Mouse (Mus musculus): Measurements from ENCODE around the gene Hoxa7. TPM values are rescaled to one million over a fixed set of nuclear protein-coding genes. Genes with fewer than 3 reads are reported as not detected.
A peak's percentile ranks its signal among the peaks of the same experiment; 100 is the strongest.

The Hoxa7 gene
- polyA plus RNA-seq, 1 experiment from 2014 or later: 0.34 TPM

GRCm38 (mm10) chr6:52206882-52207683 is 14.6 kb downstream of the Hoxa7 start:
- Histone ChIP-seq H3K9ac (replicated peaks; ENCODE audit: low read length) (no peak overlapping the region), H3K4me1 (ENCODE audit: control insufficient read depth, insufficient read depth, low read length) (no peaks in the 10 kb centered on the region; the same call in 1 of the 2 replicates), H3K4me2 (ENCODE audit: low read depth, low read length) (no peak overlapping the region), H3K36me3 (replicated peaks; ENCODE audit: control insufficient read depth, insufficient read depth, low read depth, low read length) (no peaks in the 10 kb centered on the region), H3K27ac (replicated peaks; ENCODE audit: low read depth, low read length) (no peak overlapping the region), H3K9me3 (replicated peaks; ENCODE audit: control insufficient read depth, low read length) (no peaks in the 10 kb centered on the region), H3K27me3 (ENCODE audit: control insufficient read depth, insufficient read depth, low read length) (peaks cover 94% of the 10 kb centered on the region), H3K4me3 (ENCODE audit: low read depth, low read length) (no peak overlapping the region)
- no peak for ATAC-seq (replicated peaks; ENCODE audit: insufficient number of reproducible peaks, low FRiP score, low TSS enrichment, low read depth)
- WGBS: 3% methylated on average over 4 of the region's 4 CpGs
- no peak for DNase-seq (ENCODE audit: low spot score)

GRCm38 (mm10) chr6:52205638-52206621 is 15.7 kb downstream of the Hoxa7 start:
- no peak for DNase-seq (ENCODE audit: low spot score)
- H3K9me3 ChIP-seq (replicated peaks; ENCODE audit: control insufficient read depth, low read length): no peaks in the 10 kb centered on the region
- no peaks in the 10 kb centered on the region for H3K36me3 ChIP-seq (replicated peaks; ENCODE audit: control insufficient read depth, insufficient read depth, low read depth, low read length)
- H3K4me2 ChIP-seq (ENCODE audit: low read depth, low read length): no peak overlapping the region
- no peaks in the 10 kb centered on the region; the same call in 1 of the 2 replicates for H3K4me1 ChIP-seq (ENCODE audit: control insufficient read depth, insufficient read depth, low read length)
- H3K4me3 ChIP-seq (ENCODE audit: low read depth, low read length): no peak overlapping the region
- H3K27me3 ChIP-seq (ENCODE audit: control insufficient read depth, insufficient read depth, low read length): peaks cover 94% of the 10 kb centered on the region
- WGBS: 1% methylated on average over 55 of the region's 55 CpGs
- H3K27ac ChIP-seq (replicated peaks; ENCODE audit: low read depth, low read length): no peak overlapping the region
- ATAC-seq (replicated peaks; ENCODE audit: insufficient number of reproducible peaks, low FRiP score, low TSS enrichment, low read depth): no peak
- H3K9ac ChIP-seq (replicated peaks; ENCODE audit: low read length): no peak overlapping the region

- H3K27me3 ChIP-seq (ENCODE audit: control insufficient read depth, insufficient read depth, low read length): peaks cover 95% of the 10 kb centered on the region
- ATAC-seq (replicated peaks; ENCODE audit: insufficient number of reproducible peaks, low FRiP score, low TSS enrichment, low read depth): no peak
- no peak overlapping the region for H3K4me3 ChIP-seq (ENCODE audit: low read depth, low read length)
These were observed 16.4 kb downstream of the Hoxa7 start for GRCm38 (mm10) chr6:52205221-52205620.

GRCm38 (mm10) chr6:52204050-52204752 is 17.5 kb downstream of the Hoxa7 start, which contains the start of gene Hoxa5:
TSS of gene Hoxa5 (minus strand) at chr6:52204587.
- under 1% methylated on average over 65 of the region's 65 CpGs for WGBS
- ATAC-seq (replicated peaks; ENCODE audit: insufficient number of reproducible peaks, low FRiP score, low TSS enrichment, low read depth): no peak
- peak; percentile 64 for DNase-seq (ENCODE audit: low spot score)
- Histone ChIP-seq H3K9me3 (replicated peaks; ENCODE audit: control insufficient read depth, low read length) (no peaks in the 10 kb centered on the region), H3K4me2 (ENCODE audit: low read depth, low read length) (peak within 1 kb of the TSS; percentile 39), H3K27me3 (ENCODE audit: control insufficient read depth, insufficient read depth, low read length) (peaks cover 95% of the 10 kb centered on the region), H3K9ac (replicated peaks; ENCODE audit: low read length) (no peak within 1 kb of the TSS; the same call in 1 of the 2 replicates), H3K4me1 (ENCODE audit: control insufficient read depth, insufficient read depth, low read length) (no peaks in the 10 kb centered on the region; the same call in 1 of the 2 replicates), H3K4me3 (ENCODE audit: low read depth, low read length) (peak within 1 kb of the TSS; percentile 19; the same call in 1 of the 2 replicates), H3K27ac (replicated peaks; ENCODE audit: low read depth, low read length) (no peak within 1 kb of the TSS), H3K36me3 (replicated peaks; ENCODE audit: control insufficient read depth, insufficient read depth, low read depth, low read length) (no peaks in the 10 kb centered on the region)

More at GRCm38 (mm10) chr6:52205221-52205620, 16.4 kb downstream of the Hoxa7 start:
- no peaks in the 10 kb centered on the region; the same call in 1 of the 2 replicates for H3K4me1 ChIP-seq (ENCODE audit: control insufficient read depth, insufficient read depth, low read length)
- no peak for DNase-seq (ENCODE audit: low spot score)
- no peaks in the 10 kb centered on the region for H3K9me3 ChIP-seq (replicated peaks; ENCODE audit: control insufficient read depth, low read length)
- no peak overlapping the region for H3K27ac ChIP-seq (replicated peaks; ENCODE audit: low read depth, low read length)
- 5% methylated on average over 14 of the region's 14 CpGs for WGBS
- H3K4me2 ChIP-seq (ENCODE audit: low read depth, low read length): no peak overlapping the region
- no peaks in the 10 kb centered on the region for H3K36me3 ChIP-seq (replicated peaks; ENCODE audit: control insufficient read depth, insufficient read depth, low read depth, low read length)
- no peak overlapping the region for H3K9ac ChIP-seq (replicated peaks; ENCODE audit: low read length)

GRCm38 (mm10) chr6:52203371-52204049 is 18.1 kb downstream of the Hoxa7 start:
- H3K9ac ChIP-seq (replicated peaks; ENCODE audit: low read length): no peak overlapping the region; the same call in 1 of the 2 replicates
- DNase-seq (ENCODE audit: low spot score) (no peak), ATAC-seq (replicated peaks; ENCODE audit: insufficient number of reproducible peaks, low FRiP score, low TSS enrichment, low read depth) (no peak)
- H3K36me3 ChIP-seq (replicated peaks; ENCODE audit: control insufficient read depth, insufficient read depth, low read depth, low read length): no peaks in the 10 kb centered on the region
- no peaks in the 10 kb centered on the region; the same call in 1 of the 2 replicates for H3K4me1 ChIP-seq (ENCODE audit: control insufficient read depth, insufficient read depth, low read length)
- H3K9me3 ChIP-seq (replicated peaks; ENCODE audit: control insufficient read depth, low read length): no peaks in the 10 kb centered on the region
- under 1% methylated on average over 43 of the region's 46 CpGs for whole genome bisulfite sequencing
- H3K4me3 ChIP-seq (ENCODE audit: low read depth, low read length): peak overlapping the region; percentile 19; the same call in 1 of the 2 replicates
- no peak overlapping the region for H3K27ac ChIP-seq (replicated peaks; ENCODE audit: low read depth, low read length)
- H3K4me2 ChIP-seq (ENCODE audit: low read depth, low read length): peak overlapping the region; percentile 39
- peaks cover 94% of the 10 kb centered on the region for H3K27me3 ChIP-seq (ENCODE audit: control insufficient read depth, insufficient read depth, low read length)

- no peaks in the 10 kb centered on the region for H3K9me3 ChIP-seq (replicated peaks; ENCODE audit: control insufficient read depth, low read length)
- peaks cover 95% of the 10 kb centered on the region for H3K27me3 ChIP-seq (ENCODE audit: control insufficient read depth, insufficient read depth, low read length)
- H3K9ac ChIP-seq (replicated peaks; ENCODE audit: low read length): no peak overlapping the region
- under 1% methylated on average over 10 of the region's 10 CpGs for WGBS
- H3K4me1 ChIP-seq (ENCODE audit: control insufficient read depth, insufficient read depth, low read length): no peaks in the 10 kb centered on the region; the same call in 1 of the 2 replicates
- peak overlapping the region; percentile 19; the same call in 1 of the 2 replicates for H3K4me3 ChIP-seq (ENCODE audit: low read depth, low read length)
- no peak overlapping the region for H3K4me2 ChIP-seq (ENCODE audit: low read depth, low read length)
- no peaks in the 10 kb centered on the region for H3K36me3 ChIP-seq (replicated peaks; ENCODE audit: control insufficient read depth, insufficient read depth, low read depth, low read length)
- DNase-seq (ENCODE audit: low spot score): no peak
- no peak overlapping the region for H3K27ac ChIP-seq (replicated peaks; ENCODE audit: low read depth, low read length)
- no peak for ATAC-seq (replicated peaks; ENCODE audit: insufficient number of reproducible peaks, low FRiP score, low TSS enrichment, low read depth)
These were observed 18.6 kb downstream of the Hoxa7 start for GRCm38 (mm10) chr6:52203121-52203370.

Measured in embryonic facial prominence, embryonic 11.5 days (tissue).